Mouse (Mus musculus) adrenal gland, adult 18-20 months (tissue): ENCODE measurements around the gene Gm3072. TPM values are rescaled to one million over a fixed set of nuclear protein-coding genes. Genes with fewer than 3 reads are reported as not detected.
A peak's percentile ranks its signal among the peaks of the same experiment; 100 is the strongest.
"Not testable (repeated sequence)": the region's sequence is repeated elsewhere in the genome, so short reads cannot be mapped to it uniquely, and the experiment has no call there.

Experiments
- DNase-seq, 2 experiments: peaks; one replicate each; pipeline ENCODE4 v3.0.0; 2021 to 2022; ENCODE audit warnings: low spot score in 2 of 2
- long read RNA-seq, 2 experiments: library from polyadenylated mRNA; stranded (forward); transcript quantifications; one replicate each; pipeline ENCODE4 v2.0.0; 2021
- total RNA-seq, 2 experiments: library from RNA; stranded (reverse); gene quantifications; 1 replicate in 1 of 2; 2 replicates in 1 of 2; pipeline ENCODE4 v1.2.3; 2021

The Gm3072 gene
- not detected for total RNA-seq
- long read RNA-seq, experiment 1, result 0 reads
- long read RNA-seq, experiment 2, result 0 reads

DNA sequence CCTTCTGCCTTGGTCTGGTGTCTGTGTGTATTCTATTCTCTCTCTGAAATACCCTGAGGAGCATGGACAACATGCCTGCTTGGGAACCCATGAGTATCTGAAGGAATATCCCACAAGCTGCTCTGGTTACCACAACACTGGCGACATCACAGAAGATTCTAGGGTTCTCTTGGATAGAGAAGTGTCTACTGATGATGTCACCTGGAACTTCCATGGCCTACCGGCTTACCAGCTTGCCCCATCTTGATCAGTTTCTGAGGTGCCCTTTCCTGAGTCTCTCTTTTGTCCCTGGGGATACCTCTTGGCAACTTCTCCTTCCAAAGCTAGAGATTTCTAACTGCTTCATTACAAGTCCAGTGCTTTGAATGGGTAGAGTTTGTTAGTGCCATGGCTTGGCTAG lies at the start of gene Gm3072:
Gene Gm3072 (minus strand): TSS at position 101 of the 400 bp plus-strand sequence.
- DNase-seq, result not testable (repeated sequence)

- DNase-seq, result not testable (repeated sequence)
These were observed 23.8 kb upstream of the Gm3072 start for GRCm38 (mm10) chr14:41648176-41648575.

DNA sequence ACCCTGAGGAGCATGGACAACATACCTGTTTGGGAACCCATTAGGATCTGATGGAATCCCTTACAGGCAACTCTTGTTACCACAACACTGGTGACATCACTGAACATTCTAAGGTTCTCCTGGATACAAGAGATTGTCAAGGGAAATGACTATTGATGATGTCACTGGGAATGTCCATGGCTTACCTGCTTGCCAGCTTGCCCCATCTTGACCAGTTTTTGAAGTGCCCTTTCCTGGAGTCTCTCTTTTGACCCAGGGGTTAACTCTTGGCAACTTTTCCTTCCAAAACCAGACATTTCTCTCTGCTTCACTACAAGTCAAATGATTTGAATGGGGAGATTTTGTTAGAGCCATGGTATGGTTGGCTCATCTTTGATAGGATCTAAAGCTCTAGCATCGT lies 22.0 kb upstream of the Gm3072 start, which contains the start of gene Gm3676:
Gene Gm3676 (minus strand): TSS at position 101 of the 400 bp plus-strand sequence.
- not testable (repeated sequence) for DNase-seq

GRCm38 (mm10) chr14:41630144-41630543 lies 5.7 kb upstream of the Gm3072 start:
- peak in 1 of 2 experiments; percentile 22 for DNase-seq

GRCm38 (mm10) chr14:41622535-41622934 lies 1.9 kb downstream of the Gm3072 start:
- DNase-seq, result not testable (repeated sequence)

GRCm38 (mm10) chr14:41610690-41611089 lies 13.7 kb downstream of the Gm3072 start:
- DNase-seq, result not testable (repeated sequence)

DNA sequence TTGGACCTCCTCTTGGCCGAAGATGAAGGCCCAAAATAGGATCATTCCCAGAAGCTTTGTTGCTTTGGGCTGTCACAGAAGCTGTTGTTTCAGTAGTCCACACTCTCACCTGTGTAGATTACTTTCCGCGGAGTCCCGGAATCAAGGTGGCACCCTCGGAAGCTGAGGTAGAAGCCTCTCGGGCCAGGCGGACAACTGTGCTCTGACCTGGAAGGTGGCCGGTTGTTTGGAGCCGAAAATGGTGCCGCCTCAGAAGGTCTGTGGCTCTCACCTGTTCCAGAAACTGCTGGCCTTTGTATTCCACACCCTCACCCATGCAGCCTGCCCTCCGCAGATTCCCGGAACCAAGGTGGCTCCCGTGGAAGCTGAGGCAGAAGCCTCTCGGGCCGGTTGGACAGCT lies 23.5 kb downstream of the Gm3072 start:
- not testable (repeated sequence) for DNase-seq

GRCm38 (mm10) chr14:41586346-41586745 lies 38.1 kb downstream of the Gm3072 start:
- not testable (repeated sequence) for DNase-seq

- not testable (repeated sequence) for DNase-seq
These were observed 51.5 kb downstream of the Gm3072 start, which contains the start of gene 1700049E17Rik2 for GRCm38 (mm10) chr14:41572911-41573310. 1700049E17Rik2 (plus strand) TSS chr14:41573211.

Other genes starting within 250 kb of the Gm3072 start
- not detected for gene Gm7945, start 238.2 kb downstream of the Gm3072 start, total RNA-seq
- not detected for gene Gm6482, start 216.3 kb downstream of the Gm3072 start, total RNA-seq
- not detected for gene Gm7954, start 171.1 kb downstream of the Gm3072 start, total RNA-seq
- not detected for gene Gm3486, start 135.1 kb downstream of the Gm3072 start, total RNA-seq
- gene Gm7970, start 69.0 kb downstream of the Gm3072 start, total RNA-seq, result not detected
- gene 1700049E17Rik2, start 51.4 kb downstream of the Gm3072 start, total RNA-seq, result not detected
- not detected for gene Gm3676, start 21.9 kb upstream of the Gm3072 start, total RNA-seq
- gene Gm8068, start 77.3 kb upstream of the Gm3072 start, total RNA-seq, result not detected
- not detected for gene Gm7929, start 126.0 kb upstream of the Gm3072 start, total RNA-seq
- not detected for gene Gm47189, start 147.8 kb upstream of the Gm3072 start, total RNA-seq